Mouse (Mus musculus): Measurements from ENCODE around the gene Gm10198. TPM values are rescaled to one million over a fixed set of nuclear protein-coding genes. Genes with fewer than 3 reads are reported as not detected.

The Gm10198 gene
- total RNA-seq, 2 experiments from 2014 or later: not detected

Other genes with a start within 250 kb of the Gm10198 start
- gene Gpbp1, start 102.7 kb upstream of the Gm10198 start, total RNA-seq (2021): 10 to 100 TPM; 47.6 to 55.8 TPM
- not detected for gene Gm49496, start 42.8 kb upstream of the Gm10198 start, total RNA-seq (2021)
- gene Mier3, start 88.2 kb downstream of the Gm10198 start, total RNA-seq (2021): 10 to 100 TPM; 16.0 to 19.0 TPM
- 10 to 100 TPM; 19.0 to 24.4 TPM for gene Map3k1, start 216.2 kb downstream of the Gm10198 start, total RNA-seq (2021)